Mouse (Mus musculus) layer of hippocampus, adult 9-11 months (tissue): ENCODE results near the gene Mospd3.
A peak's percentile ranks its signal among the peaks of the same experiment; 100 is the strongest.

Source experiments
- DNase-seq: peaks from one replicate; pipeline ENCODE4 v3.0.0; 2022

Gene Mospd3

DNA sequence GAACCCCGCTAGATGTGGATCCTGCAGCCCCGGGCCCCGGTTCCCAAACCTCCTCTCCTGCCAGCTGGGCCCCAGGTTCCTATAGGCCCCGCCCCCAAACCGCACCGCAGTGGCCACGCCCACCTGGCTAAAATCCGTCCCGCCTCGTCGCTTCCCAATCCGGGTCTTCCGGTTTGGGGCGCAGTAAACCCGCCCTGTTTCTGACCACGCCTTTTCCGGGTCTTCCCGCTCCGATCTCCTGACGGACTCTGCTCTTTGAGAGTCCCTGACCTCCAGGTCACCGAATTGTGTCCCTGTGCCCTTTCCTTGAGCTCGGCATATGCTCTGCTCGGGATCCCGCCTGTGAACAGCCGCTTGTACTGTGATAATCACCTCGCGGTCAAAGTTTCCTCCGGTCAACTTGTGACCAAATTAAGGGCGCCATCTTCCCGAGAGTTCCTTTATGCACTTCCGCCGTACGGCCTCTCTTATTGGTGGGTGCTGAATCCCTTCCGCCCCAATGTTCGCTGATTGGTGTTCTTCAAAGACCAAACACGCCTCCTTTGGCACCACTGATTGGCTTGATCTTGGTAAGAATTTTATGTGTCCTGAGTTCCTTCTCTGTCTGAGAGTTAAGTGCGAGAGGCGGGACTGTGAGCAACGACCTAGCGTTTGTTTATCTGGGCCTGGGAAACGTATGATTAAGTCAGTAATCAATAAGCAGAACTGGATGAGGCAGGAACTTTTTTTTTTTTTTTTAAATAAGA is at the start of gene Mospd3:
Gene Mospd3, minus strand, starts transcription at position 440 of the 746 bp plus-strand sequence.
- peak; percentile 97 for DNase-seq

DNA sequence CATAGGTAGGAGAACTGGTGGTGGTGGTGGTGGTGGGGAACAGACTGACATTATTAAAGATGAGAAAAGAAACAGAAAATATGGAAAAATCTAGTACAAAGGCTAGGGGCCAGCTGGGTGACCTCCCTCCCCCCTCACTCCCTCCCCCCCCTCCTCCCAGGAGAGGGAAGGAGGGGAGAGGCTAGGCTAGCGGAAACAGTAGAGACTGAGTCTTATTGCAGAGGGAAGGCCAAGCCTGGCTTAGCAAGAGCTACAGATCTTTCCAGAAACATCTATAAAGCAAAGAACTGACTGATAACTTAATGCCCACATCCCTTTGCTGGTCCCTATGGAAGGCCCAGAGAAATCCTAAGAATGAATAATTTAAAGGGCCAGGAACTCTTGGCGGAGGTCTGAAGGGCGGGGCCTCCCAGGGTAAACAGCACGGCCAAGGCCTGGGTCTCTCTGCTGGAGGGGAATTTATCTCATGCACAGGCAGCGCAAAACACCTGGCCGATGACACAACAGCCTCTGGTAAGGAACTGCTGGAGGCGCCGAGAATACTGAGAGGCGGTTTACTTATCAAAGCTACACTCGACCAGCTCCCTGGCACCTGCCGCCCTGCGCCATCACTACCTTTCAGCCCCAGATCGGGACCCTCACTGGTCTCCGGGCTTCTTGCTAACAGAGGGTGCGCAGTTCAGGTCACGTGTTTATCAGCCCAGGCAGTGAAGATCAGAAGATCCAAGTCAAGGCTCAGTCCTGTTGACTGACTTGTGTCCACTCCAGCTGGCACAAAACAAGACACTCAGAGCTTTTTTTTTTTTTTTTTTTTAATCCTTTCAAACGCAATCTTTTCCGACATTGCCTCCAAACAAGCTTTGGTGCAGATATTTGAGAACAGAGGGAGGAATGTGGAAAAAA is 49.1 kb upstream of the Mospd3 start:
- DNase-seq = no peak

DNA sequence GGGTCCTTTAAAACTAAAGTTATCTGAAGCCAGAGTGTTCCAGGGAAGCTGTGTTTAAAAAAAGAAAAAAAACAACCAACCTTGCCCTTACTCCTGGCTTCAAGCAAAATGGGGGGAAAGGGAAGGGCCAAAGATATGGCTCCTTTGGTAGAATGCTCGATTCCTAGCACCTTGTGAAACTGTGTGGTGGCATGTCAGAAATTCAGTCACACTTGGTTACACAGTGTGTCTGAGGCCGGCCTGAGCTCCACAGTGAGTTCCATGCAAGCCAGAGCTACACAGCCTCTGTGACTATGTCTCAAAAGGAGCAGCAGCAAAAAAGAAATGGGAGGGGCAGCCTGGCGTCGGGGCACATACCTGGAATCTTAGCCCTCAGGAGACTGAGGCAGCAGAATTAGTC is 48.4 kb upstream of the Mospd3 start:
- DNase-seq = no peak

GRCm38 (mm10) chr5:137647827-137648601 is 47.2 kb upstream of the Mospd3 start:
- DNase-seq = no peak

GRCm38 (mm10) chr5:137645652-137646091 is 44.8 kb upstream of the Mospd3 start, which contains the start of gene Irs3:
Gene Irs3 (minus strand): TSS chr5:137645714.
- no peak for DNase-seq

DNA sequence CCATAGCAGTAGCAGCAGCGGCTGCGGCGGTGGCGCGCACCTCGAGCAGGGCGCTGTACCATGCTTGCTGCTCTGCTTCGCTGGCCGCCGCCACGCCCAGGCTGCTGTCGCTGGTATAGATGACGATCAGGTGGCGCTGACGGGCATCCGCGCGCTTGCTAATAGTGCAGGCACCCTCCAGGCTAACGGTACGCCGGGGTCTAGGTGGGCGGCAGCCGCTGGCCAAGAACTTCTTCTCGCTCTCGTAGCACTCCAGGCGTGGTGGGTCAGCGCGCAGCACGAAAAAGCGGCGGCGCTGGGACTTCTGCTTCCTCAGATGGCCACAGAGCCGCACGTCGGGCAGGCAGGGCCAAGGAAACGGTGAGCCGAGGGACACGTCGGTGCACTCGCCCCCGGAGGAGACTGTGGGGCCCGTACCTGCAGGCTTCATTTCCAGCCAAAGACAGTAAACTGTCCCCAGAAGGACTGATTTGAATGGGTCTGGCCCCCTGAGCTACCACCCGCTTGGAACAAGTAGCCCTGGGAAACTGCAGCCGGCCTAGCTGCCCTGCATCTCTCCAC is 44.3 kb upstream of the Mospd3 start:
- DNase-seq = no peak

- no peak for DNase-seq
Observed at GRCm38 (mm10) chr5:137644484-137644883, 43.6 kb upstream of the Mospd3 start.

DNA sequence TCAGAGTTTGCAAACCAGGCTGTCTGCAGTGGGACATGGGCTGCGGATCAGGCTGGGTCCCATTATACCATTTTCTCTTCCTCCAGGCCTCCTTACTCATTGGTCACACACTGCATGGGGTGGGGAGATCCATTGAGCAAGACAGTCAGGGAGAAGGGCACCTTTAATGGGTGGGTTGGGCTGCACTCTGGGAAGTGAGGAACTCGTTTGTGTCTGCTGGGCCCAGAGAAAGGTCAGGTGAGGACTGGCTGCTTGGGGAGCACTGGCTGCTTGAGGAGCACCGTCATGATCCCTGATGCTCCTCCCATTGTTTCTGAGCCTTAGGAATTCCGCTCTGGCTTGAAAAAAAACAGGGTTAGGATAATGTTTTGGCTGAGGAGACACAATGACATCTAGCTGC is 42.0 kb upstream of the Mospd3 start:
- DNase-seq = no peak

DNA sequence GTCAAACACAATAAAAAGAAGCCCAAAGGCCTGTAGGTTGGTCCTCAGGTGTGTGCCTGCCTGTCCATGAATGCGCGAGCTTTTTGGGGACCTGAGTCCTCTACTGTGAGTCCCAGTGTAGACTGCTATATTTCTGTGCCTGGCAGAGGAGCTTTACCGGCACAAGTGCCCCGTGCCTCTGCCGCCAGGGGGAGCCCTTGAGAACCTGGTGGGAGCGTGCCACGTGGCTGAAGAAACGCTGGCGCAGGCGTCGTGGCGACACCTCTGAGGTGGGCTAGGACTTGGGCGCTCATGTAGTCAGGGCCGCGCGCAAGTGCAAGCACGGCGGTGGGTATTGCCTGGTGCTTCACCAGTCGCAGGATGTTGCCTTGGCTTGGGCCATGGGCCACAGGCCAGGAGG is 40.2 kb upstream of the Mospd3 start, which contains the start of gene Sap25:
Gene Sap25, plus strand, starts transcription at position 281 of the 400 bp plus-strand sequence.
- DNase-seq = no peak

GRCm38 (mm10) chr5:137639472-137639871 is 38.6 kb upstream of the Mospd3 start:
- DNase-seq = no peak

DNA sequence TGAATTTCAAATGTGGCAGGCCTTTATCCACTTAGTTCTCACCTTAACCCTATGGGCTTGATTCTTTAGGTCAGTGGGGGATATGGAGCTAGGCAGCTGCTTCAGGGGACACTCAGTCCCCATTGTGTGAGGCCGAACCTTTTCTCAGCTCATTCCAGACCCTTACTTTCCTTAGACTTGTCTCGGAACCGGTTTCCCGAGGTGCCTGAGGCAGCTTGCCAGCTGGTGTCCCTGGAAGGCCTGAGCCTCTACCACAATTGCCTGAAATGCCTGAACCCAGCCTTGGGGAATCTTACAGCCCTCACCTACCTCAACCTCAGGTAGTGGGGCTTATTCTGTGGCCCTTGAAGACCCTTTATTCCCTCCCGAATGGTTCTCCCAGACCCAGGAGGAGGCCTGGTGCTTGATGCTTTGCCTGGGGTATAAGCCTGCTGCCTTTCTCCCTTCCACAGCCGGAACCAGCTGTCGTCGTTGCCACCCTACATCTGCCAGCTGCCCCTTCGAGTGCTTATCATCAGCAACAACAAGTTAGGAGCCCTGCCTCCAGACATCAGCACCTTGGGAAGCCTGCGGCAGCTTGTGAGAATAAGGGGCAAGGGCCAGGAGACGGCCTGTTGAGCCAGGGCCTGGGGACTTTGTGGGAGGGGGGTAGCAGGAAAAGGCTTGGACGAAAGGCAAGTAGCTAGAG is 32.7 kb upstream of the Mospd3 start:
- DNase-seq = no peak

DNA sequence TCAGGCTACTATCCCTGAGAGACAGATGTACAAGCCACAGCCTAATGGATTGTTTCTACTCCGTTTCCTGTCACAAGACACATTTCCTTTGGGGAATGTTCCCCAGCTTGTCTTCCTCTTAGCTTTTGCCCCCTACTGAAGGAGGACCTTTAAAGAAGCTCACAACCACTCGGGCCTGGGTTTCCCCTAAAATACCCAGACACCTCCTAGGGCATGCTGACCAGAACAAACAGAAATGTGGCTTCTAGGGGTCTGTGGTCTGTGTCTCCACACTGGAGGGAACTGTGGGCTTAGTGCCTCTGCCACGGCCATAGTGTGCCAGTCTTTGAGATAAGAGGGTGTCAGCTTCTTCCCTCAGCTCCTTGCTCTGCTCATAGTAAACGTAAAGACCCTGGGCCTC is 30.7 kb upstream of the Mospd3 start:
- DNase-seq = no peak

GRCm38 (mm10) chr5:137631171-137631570 is 30.3 kb upstream of the Mospd3 start:
- DNase-seq = peak; percentile 74

DNA sequence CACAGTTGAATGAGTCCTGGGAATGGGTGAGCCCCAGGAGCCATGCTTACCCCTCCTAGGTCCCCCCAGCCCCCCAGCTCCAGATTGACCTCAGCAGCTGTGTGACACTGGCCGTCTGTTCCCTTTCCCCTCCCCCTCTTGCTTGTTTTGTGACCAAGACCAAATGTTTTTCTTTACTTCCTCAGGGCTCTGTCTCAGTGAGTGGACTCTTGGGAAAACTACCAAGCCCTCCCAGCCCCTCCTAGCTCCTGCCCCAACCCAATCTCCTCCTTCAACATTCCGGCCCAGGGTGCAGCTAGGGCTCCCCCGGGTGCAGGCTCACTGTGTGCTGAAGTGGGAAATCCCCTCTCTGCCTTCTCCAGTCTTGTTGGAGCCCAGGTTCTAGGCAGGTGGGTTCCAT is 29.7 kb upstream of the Mospd3 start:
- peak; percentile 46 for DNase-seq

GRCm38 (mm10) chr5:137629906-137630545 is 29.2 kb upstream of the Mospd3 start:
- no peak for DNase-seq

DNA sequence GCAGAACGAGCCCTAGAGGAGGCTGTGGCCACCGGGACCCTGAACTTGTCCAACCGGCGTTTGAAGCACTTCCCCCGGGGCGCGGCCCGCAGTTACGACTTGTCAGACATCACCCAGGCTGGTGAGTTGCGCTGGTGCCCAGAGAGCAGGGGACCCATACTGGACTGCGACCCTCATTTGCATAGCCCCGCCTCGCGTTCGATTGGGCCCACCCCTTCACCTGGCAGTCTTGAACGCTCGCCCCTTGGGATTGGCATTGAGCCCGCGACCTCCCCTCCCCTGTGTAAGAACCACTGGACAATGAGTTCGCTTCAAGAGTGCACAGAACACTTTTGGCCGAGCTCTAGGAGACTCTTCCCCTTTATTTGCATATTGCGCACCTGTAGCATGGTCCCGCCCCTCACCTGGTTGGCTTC is 28.5 kb upstream of the Mospd3 start:
- no peak for DNase-seq

DNA sequence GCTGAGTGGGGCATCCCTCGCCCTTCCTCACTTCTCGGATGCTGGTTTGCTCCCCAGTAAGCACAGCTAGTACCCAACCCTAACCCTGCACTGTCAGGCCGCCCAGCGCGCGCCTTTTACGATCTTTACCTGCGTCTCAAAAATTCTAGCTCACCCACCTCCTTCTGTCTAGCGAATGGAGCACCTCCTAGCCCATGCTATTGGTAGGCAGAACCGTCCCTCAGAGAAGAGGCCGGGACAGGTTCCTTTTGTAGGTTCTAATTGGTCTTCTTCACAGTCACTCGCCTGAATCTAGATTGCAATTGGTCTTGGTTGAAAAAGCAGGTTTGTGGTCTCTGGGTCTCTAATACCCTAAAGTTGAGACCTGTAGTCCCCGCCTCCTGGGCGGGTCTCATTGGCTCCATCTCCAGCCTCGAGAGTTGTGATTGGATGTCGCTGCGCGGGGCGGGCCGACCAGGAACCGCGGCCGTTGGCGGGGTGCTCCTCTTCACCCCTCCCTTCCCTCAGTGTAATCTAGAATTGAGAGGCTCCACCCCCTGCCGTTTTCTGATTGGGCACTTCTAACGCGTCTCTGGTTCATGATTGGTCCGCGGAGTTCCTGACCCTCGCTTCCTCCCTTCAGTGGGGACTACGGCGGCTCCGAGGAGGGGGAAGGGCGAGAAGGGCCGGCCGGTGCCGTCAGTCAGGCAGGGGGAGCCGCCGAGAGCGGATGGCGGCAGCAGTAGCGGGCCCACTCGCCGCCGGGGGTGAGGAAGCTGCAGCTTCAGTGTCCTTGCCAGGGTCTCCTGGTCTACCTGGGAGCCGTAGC is 27.8 kb upstream of the Mospd3 start, which contains the start of the genes Fbxo24, Lrch4 and Gm20605:
Gene Fbxo24, minus strand, starts transcription at position 505 of the 808 bp plus-strand sequence.
Gene Lrch4, plus strand, starts transcription at position 624 of the 808 bp plus-strand sequence.
Gene Gm20605, plus strand, starts transcription at position 678 of the 808 bp plus-strand sequence.
- peak; percentile 100 for DNase-seq

GRCm38 (mm10) chr5:137627991-137628390 is 27.1 kb upstream of the Mospd3 start:
- DNase-seq = no peak

GRCm38 (mm10) chr5:137623937-137624530 is 23.2 kb upstream of the Mospd3 start:
- no peak for DNase-seq

- no peak for DNase-seq
Observed at GRCm38 (mm10) chr5:137615347-137615746, 14.5 kb upstream of the Mospd3 start.
